Mouse (Mus musculus) testis, adult 2 months (tissue): Measurements from ENCODE around the gene Sult4a1. TPM values are rescaled to one million over a fixed set of nuclear protein-coding genes. Genes with fewer than 3 reads are reported as not detected.

Experiments used
- H3K27ac ChIP-seq: fragments of 200-500 bp; 2 replicates; pipeline ENCODE4 v1.5.1; 2012; ENCODE audit warnings: low read depth, low read length; ENCODE audit not compliant: control insufficient read depth, insufficient read depth
- H3K27me3 ChIP-seq: fragments of 200-500 bp; 2 replicates; pipeline ENCODE4 v1.6.1; 2012; ENCODE audit warnings: mild to moderate bottlenecking, low read length, moderate library complexity; ENCODE audit not compliant: control insufficient read depth, insufficient read depth
- H3K36me3 ChIP-seq: fragments of 200-500 bp; 2 replicates; pipeline ENCODE4 v1.6.1; 2012; ENCODE audit warnings: mild to moderate bottlenecking, low read length; ENCODE audit not compliant: control insufficient read depth, insufficient read depth
- H3K4me1 ChIP-seq: fragments of 200-500 bp; 2 replicates; pipeline ENCODE4 v1.6.1; 2012; ENCODE audit warnings: low read length; ENCODE audit not compliant: control insufficient read depth, insufficient read depth
- H3K4me3 ChIP-seq: fragments of 200-500 bp; 2 replicates; pipeline ENCODE4 v1.5.1; 2012; ENCODE audit warnings: low read depth, mild to moderate bottlenecking, low read length, moderate library complexity, mixed read lengths; ENCODE audit not compliant: control insufficient read depth
- CTCF ChIP-seq: fragments of 200-500 bp; IDR thresholded peaks from 2 replicates; pipeline ENCODE4 v1.5.1; 2012; ENCODE audit warnings: low read depth, mild to moderate bottlenecking, inconsistent platforms, low read length, moderate library complexity; ENCODE audit not compliant: control insufficient read depth, insufficient read depth, insufficient replicate concordance
- POLR2A ChIP-seq: fragments of 200-500 bp; IDR thresholded peaks from 2 replicates; pipeline ENCODE4 v1.6.1; 2012; ENCODE audit warnings: low read depth, mild to moderate bottlenecking, inconsistent platforms, low read length, moderate library complexity; ENCODE audit not compliant: control insufficient read depth
- polyA plus RNA-seq: library from polyadenylated mRNA; depleted of rRNA; stranded (reverse); fragments of >200 nt; gene quantifications from 2 replicates; pipeline ENCODE4 v1.2.3, GENCODE M21; 2012; rRNA removed

Sult4a1 gene
- polyA plus RNA-seq, 1 experiment: 5.6 TPM

GRCm38 (mm10) chr15:84056083-84056482 is 49.5 kb downstream of the Sult4a1 start:
- TF ChIP-seq POLR2A: no peak
- peak; percentile 34; the same call in 1 of the 2 replicates for TF ChIP-seq CTCF
- Histone ChIP-seq H3K27me3 (no peaks in the 10 kb centered on the region), H3K4me3 (peak overlapping the region; percentile 88), H3K36me3 (no peaks in the 10 kb centered on the region), H3K27ac (no peak overlapping the region), H3K4me1 (no peaks in the 10 kb centered on the region; the same call in 1 of the 2 replicates)

- Histone ChIP-seq H3K36me3 (no peaks in the 10 kb centered on the region), H3K4me1 (no peaks in the 10 kb centered on the region; the same call in 1 of the 2 replicates), H3K4me3 (peak overlapping the region; percentile 88), H3K27ac (no peak overlapping the region), H3K27me3 (no peaks in the 10 kb centered on the region)
- TF ChIP-seq CTCF (peak; percentile 76; the same call in 1 of the 2 replicates), POLR2A (no peak)
Observed at GRCm38 (mm10) chr15:84053859-84054258, 51.7 kb downstream of the Sult4a1 start.

DNA sequence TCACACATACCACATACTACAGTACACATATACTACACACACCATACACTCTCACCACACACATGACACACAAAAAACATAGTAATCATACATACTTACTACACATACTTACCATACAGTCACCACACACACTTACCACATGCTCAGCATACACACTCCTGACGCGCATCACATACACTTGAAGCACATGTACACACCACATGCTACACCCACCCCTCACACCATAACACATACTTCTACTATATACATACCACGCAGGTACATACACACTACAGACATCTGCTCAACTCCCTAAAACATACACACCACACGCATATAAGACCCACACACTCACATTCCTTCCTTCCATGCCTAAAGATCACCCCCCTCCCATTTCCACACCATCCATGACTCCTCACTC is 52.3 kb downstream of the Sult4a1 start:
- Histone ChIP-seq H3K27me3 (no peaks in the 10 kb centered on the region), H3K36me3 (no peaks in the 10 kb centered on the region), H3K4me1 (no peaks in the 10 kb centered on the region; the same call in 1 of the 2 replicates), H3K27ac (no peak overlapping the region), H3K4me3 (peak overlapping the region; percentile 88)
- no peak for TF ChIP-seq CTCF
- TF ChIP-seq POLR2A: no peak

- no peak overlapping the region for H3K27ac ChIP-seq
Observed at GRCm38 (mm10) chr15:84052390-84052789, 53.2 kb downstream of the Sult4a1 start.

GRCm38 (mm10) chr15:84049570-84049969 is 56.0 kb downstream of the Sult4a1 start:
- Histone ChIP-seq H3K27me3 (no peaks in the 10 kb centered on the region), H3K36me3 (no peaks in the 10 kb centered on the region), H3K27ac (no peak overlapping the region), H3K4me1 (no peaks in the 10 kb centered on the region; the same call in 1 of the 2 replicates), H3K4me3 (no peak overlapping the region)
- TF ChIP-seq CTCF (no peak), POLR2A (no peak)

More at GRCm38 (mm10) chr15:84052390-84052789, 53.2 kb downstream of the Sult4a1 start:
- no peaks in the 10 kb centered on the region; the same call in 1 of the 2 replicates for H3K4me1 ChIP-seq
- H3K36me3 ChIP-seq: no peaks in the 10 kb centered on the region
- TF ChIP-seq POLR2A (no peak), CTCF (no peak)
- no peaks in the 10 kb centered on the region for H3K27me3 ChIP-seq
- H3K4me3 ChIP-seq: peak overlapping the region; percentile 88

DNA sequence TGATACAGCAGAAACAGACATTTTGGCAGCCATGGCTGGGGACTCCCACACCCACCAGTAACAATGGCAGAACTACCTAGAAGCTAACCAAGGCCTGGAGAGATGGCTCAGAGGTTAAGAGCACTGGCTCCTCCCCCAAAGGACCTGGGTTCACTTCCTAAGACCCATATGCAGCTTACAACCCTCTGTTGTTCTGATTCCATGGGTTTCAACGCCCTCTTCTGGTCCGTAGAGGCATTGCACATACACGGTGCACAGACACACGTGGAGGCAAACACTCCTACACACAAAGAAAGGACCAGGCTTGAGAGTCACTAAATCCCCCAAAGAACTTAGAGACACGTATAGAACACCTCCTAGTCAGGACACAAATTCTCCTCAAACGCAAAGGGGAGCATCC is 60.0 kb downstream of the Sult4a1 start:
- Histone ChIP-seq H3K4me1 (no peaks in the 10 kb centered on the region), H3K27ac (no peak overlapping the region), H3K36me3 (no peaks in the 10 kb centered on the region), H3K27me3 (no peaks in the 10 kb centered on the region), H3K4me3 (no peak overlapping the region)
- TF ChIP-seq POLR2A: no peak
- peak; percentile 41; the same call in 1 of the 2 replicates for TF ChIP-seq CTCF

- H3K4me3 ChIP-seq: no peak overlapping the region
- H3K4me1 ChIP-seq: no peaks in the 10 kb centered on the region
- no peaks in the 10 kb centered on the region for H3K36me3 ChIP-seq
- H3K27ac ChIP-seq: no peak overlapping the region
- no peaks in the 10 kb centered on the region for H3K27me3 ChIP-seq
- TF ChIP-seq CTCF (no peak), POLR2A (no peak)
Observed at GRCm38 (mm10) chr15:84037067-84037466, 68.5 kb downstream of the Sult4a1 start.

Other genes with a start within 250 kb of the Sult4a1 start
- gene Efcab6, start 40.4 kb downstream of the Sult4a1 start, polyA plus RNA-seq: 215 and 237 TPM in 2 replicates
- not detected in 2 replicates for gene Pnpla5, start 17.4 kb upstream of the Sult4a1 start, polyA plus RNA-seq
- gene Pnpla3, start 62.1 kb upstream of the Sult4a1 start, polyA plus RNA-seq: 1.5 and 2.3 TPM in 2 replicates
- 5.4 and 8.7 TPM in 2 replicates for gene Samm50, start 86.5 kb upstream of the Sult4a1 start, polyA plus RNA-seq
- gene Parvb, start 126.3 kb upstream of the Sult4a1 start, polyA plus RNA-seq: 5.2 and 5.4 TPM in 2 replicates
- gene Parvg, start 218.3 kb upstream of the Sult4a1 start, polyA plus RNA-seq: 63.0 and 64.5 TPM in 2 replicates